Mouse (Mus musculus): ENCODE results near the gene 6030468B19Rik. TPM values are rescaled to one million over a fixed set of nuclear protein-coding genes. Genes with fewer than 3 reads are reported as not detected.
"Not testable (repeated sequence)": the region's sequence is repeated elsewhere in the genome, so short reads cannot be mapped to it uniquely, and the experiment has no call there.

Gene 6030468B19Rik
- polyA plus RNA-seq, 1 experiment: 0.07 TPM

DNA sequence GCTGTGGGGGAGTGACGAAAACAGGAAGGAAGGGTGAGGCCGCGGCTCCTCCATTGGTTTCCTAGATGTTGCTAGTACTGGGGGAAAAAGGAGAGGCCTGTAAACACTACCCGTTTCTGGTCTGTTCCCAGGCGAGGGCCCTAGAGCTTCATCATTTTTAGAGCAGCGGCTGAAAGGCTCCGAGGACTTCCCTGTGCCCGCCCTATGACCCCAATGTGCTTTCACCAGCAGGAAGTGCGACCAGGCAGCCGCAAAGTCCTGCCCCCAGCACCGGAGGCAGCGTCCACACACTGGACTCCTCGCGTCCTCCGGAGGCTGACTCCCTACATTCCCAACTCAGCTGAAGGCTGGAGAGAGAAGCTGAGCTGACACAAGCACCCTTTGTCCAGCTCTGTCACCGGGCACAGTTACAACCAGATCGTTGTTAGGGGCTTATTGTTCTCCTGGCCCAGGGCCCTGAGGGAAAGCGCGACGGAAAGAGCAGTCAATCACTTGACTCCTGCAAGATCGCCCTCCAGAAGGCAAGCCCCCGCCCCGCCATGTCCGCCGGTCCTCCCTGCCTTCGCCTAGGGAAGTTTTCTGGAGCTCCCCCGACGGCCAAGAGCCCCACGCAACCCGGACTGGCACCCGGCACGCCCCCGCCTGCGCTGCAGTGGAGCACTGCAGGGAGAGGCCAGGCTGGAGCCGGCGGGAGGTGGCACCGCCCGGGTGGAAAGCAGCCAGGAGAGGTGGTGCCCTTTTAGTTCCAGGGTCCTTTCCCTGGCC is 17.8 kb upstream of the 6030468B19Rik start:
- DNase-seq (ENCODE audit: low read depth): peak; percentile 80
- TF ChIP-seq CTCF (IDR thresholded peaks at IDR 0.05; ENCODE audit: borderline replicate concordance, extremely low read depth, insufficient read depth, insufficient read length) (no peak), POLR2A (IDR thresholded peaks at IDR 0.05; ENCODE audit: borderline replicate concordance, extremely low read depth, insufficient read depth, insufficient read length, poor library complexity, severe bottlenecking) (no peak)

DNA sequence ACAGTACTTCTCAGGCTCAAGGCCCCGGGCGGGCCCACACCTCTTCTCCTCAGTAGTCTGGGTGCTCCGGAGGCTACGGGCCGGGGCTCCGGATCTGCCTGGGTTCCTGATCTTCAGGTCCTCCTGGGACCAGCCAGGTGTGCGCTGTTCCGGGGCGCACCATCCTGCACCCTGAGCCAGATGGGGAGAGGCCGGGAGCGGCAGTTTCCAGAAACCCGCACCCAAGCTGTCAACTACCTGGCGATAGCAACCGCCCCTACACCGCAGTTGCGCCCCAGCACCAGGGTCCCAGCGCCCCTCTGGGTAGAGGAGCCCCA is 17.3 kb upstream of the 6030468B19Rik start:
- no peak for DNase-seq (ENCODE audit: low read depth)

DNA sequence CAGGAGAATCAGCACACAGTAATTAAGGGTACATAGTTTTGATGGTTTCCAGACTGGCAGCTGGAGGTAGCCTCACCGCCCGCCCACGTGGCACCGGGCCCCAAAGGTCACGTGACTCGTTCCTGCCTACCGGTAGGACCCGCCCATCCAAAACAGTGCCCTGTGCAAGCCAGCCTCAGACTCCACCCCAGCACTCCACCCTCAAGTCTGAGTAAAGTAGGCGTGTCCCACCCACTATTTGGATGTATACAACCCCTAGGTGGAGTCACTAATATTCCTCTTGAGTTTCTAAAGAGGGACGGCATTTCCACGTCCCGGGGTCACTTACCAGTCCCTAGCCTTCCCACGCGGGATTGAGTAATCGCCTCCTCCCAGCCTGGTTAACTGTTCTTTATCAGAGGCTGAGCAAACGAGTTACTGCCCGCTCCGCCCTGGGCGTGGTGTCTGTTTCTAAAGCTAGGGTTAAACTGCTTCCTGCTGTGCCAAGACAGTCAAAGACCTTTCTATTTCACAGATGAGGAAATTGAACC is 16.8 kb upstream of the 6030468B19Rik start:
- peak; percentile 56 for DNase-seq (ENCODE audit: low read depth)
- TF ChIP-seq CTCF (IDR thresholded peaks at IDR 0.05; ENCODE audit: borderline replicate concordance, extremely low read depth, insufficient read depth, insufficient read length): no peak
- TF ChIP-seq POLR2A (IDR thresholded peaks at IDR 0.05; ENCODE audit: borderline replicate concordance, extremely low read depth, insufficient read depth, insufficient read length, poor library complexity, severe bottlenecking): no peak

More for the DNA sequence above, 17.3 kb upstream of the 6030468B19Rik start:
- TF ChIP-seq CTCF (IDR thresholded peaks at IDR 0.05; ENCODE audit: borderline replicate concordance, extremely low read depth, insufficient read depth, insufficient read length) (no peak), POLR2A (IDR thresholded peaks at IDR 0.05; ENCODE audit: borderline replicate concordance, extremely low read depth, insufficient read depth, insufficient read length, poor library complexity, severe bottlenecking) (no peak)

GRCm38 (mm10) chr11:117781199-117781821 is 16.1 kb upstream of the 6030468B19Rik start:
- DNase-seq (ENCODE audit: low read depth): no peak
- TF ChIP-seq CTCF (IDR thresholded peaks at IDR 0.05; ENCODE audit: borderline replicate concordance, extremely low read depth, insufficient read depth, insufficient read length): no peak
- no peak for TF ChIP-seq POLR2A (IDR thresholded peaks at IDR 0.05; ENCODE audit: borderline replicate concordance, extremely low read depth, insufficient read depth, insufficient read length, poor library complexity, severe bottlenecking)

GRCm38 (mm10) chr11:117781993-117782704 is 15.3 kb upstream of the 6030468B19Rik start, which contains the start of the genes Tmc8 and Tmc6:
TSS of gene Tmc8 (plus strand) at chr11:117782076.
TSS of gene Tmc6 (minus strand) at chr11:117782198.
- no peak for DNase-seq (ENCODE audit: low read depth)

DNA sequence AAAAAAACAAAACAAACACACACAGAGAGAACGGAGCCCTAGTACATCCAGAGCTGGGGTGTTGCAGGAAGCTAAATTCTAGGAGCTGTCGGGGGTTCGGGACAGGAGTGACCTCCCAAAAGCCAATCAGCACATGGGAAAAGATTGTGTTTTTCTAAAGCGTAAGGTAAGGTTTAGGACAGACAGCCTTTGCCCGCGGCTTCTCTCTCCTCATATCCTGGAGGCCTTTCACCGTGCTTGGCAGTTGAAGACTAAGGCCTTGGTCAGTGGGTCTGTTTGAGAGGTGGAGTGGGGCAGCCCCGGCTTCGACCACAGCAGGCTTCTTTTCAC is 14.8 kb upstream of the 6030468B19Rik start:
- no peak for TF ChIP-seq CTCF (IDR thresholded peaks at IDR 0.05; ENCODE audit: borderline replicate concordance, extremely low read depth, insufficient read depth, insufficient read length)
- TF ChIP-seq POLR2A (IDR thresholded peaks at IDR 0.05; ENCODE audit: borderline replicate concordance, extremely low read depth, insufficient read depth, insufficient read length, poor library complexity, severe bottlenecking): no peak
- no peak for DNase-seq (ENCODE audit: low read depth)

More at GRCm38 (mm10) chr11:117781993-117782704, 15.3 kb upstream of the 6030468B19Rik start, which contains the start of the genes Tmc8 and Tmc6:
- TF ChIP-seq POLR2A (IDR thresholded peaks at IDR 0.05; ENCODE audit: borderline replicate concordance, extremely low read depth, insufficient read depth, insufficient read length, poor library complexity, severe bottlenecking) (no peak), CTCF (IDR thresholded peaks at IDR 0.05; ENCODE audit: borderline replicate concordance, extremely low read depth, insufficient read depth, insufficient read length) (no peak)

DNA sequence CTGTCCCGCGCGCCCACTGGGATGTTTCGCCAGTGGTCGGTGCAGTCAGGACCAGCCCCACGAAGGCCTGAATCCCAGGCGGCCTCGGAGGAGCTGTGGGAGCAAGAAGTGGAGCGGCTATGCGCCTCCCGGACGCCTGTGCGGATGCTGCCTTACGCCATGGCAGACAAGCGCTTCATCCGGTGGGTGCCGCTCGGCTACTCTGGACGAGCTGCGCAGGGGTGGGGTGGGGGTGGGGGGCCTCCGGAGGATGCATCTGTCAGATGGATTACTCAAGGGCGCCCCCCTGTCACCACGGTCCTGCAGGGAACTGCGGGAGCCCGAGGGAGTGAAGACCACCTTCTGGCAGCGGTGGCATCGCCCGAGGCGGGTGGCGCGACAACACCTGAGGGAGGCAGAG is 14.4 kb upstream of the 6030468B19Rik start:
- TF ChIP-seq CTCF (IDR thresholded peaks at IDR 0.05; ENCODE audit: borderline replicate concordance, extremely low read depth, insufficient read depth, insufficient read length) (peak; percentile 71), POLR2A (IDR thresholded peaks at IDR 0.05; ENCODE audit: borderline replicate concordance, extremely low read depth, insufficient read depth, insufficient read length, poor library complexity, severe bottlenecking) (no peak)
- DNase-seq (ENCODE audit: low read depth): peak; percentile 81

- no peak for TF ChIP-seq POLR2A (IDR thresholded peaks at IDR 0.05; ENCODE audit: borderline replicate concordance, extremely low read depth, insufficient read depth, insufficient read length, poor library complexity, severe bottlenecking)
- no peak for TF ChIP-seq CTCF (IDR thresholded peaks at IDR 0.05; ENCODE audit: borderline replicate concordance, extremely low read depth, insufficient read depth, insufficient read length)
- no peak for DNase-seq (ENCODE audit: low read depth)
Observed at GRCm38 (mm10) chr11:117783683-117784309, 13.7 kb upstream of the 6030468B19Rik start.

GRCm38 (mm10) chr11:117786294-117786693 is 11.2 kb upstream of the 6030468B19Rik start:
- peak; percentile 82 for DNase-seq (ENCODE audit: low read depth)
- TF ChIP-seq CTCF (IDR thresholded peaks at IDR 0.05; ENCODE audit: borderline replicate concordance, extremely low read depth, insufficient read depth, insufficient read length) (peak; percentile 61; the same call in 1 of the 2 replicates), POLR2A (IDR thresholded peaks at IDR 0.05; ENCODE audit: borderline replicate concordance, extremely low read depth, insufficient read depth, insufficient read length, poor library complexity, severe bottlenecking) (no peak)

- DNase-seq (ENCODE audit: low read depth): not testable (repeated sequence)
Observed at GRCm38 (mm10) chr11:117788481-117788880, 9.0 kb upstream of the 6030468B19Rik start.

DNA sequence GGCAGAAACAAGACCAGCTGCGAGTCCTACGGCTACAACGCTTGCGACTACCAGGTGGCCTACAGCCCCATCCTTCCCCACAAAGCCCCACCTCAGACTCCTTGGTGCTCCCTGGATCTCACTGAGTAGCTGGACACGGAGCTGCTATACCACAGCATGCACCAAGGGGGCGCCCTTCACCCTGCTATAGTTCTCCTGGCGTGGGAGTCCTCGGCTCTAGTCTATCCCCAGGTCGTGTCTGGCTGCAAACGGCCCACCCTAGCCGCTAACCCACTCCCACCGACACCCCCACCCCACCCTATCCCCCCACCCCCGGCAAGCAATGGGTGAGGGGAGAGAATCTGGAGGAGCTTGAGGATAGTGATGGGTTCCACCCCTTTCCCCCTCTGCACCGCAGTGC is 7.2 kb upstream of the 6030468B19Rik start:
- DNase-seq (ENCODE audit: low read depth): peak; percentile 49
- TF ChIP-seq POLR2A (IDR thresholded peaks at IDR 0.05; ENCODE audit: borderline replicate concordance, extremely low read depth, insufficient read depth, insufficient read length, poor library complexity, severe bottlenecking): no peak
- TF ChIP-seq CTCF (IDR thresholded peaks at IDR 0.05; ENCODE audit: borderline replicate concordance, extremely low read depth, insufficient read depth, insufficient read length): peak; percentile 84

All from brain, embryonic 14.5 days (tissue).